Mouse (Mus musculus) hindbrain, embryonic 15.5 days (tissue): ENCODE results near the gene Fgfr2. TPM values are rescaled to one million over a fixed set of nuclear protein-coding genes. Genes with fewer than 3 reads are reported as not detected.

ENCODE experiments used
- ATAC-seq: fragments of 200-750 bp; cut with Nextera tagmentation; 2 replicates; pipeline ENCODE4 v1.8.0; 2017; ENCODE audit warnings: low read depth, moderate number of reproducible peaks, moderate TSS enrichment; ENCODE audit not compliant: low FRiP score
- H3K27ac ChIP-seq: fragments of 300-500 bp; sonication (generic); replicated peaks from 2 replicates; pipeline ENCODE4 v1.5.1; 2015; ENCODE audit warnings: mild to moderate bottlenecking, inconsistent platforms
- H3K27me3 ChIP-seq: fragments of 300-500 bp; sonication (generic); 2 replicates; pipeline ENCODE4 v1.6.1; 2015; ENCODE audit warnings: control low read depth, inconsistent platforms
- H3K36me3 ChIP-seq: fragments of 300-500 bp; sonication (generic); 2 replicates; pipeline ENCODE4 v1.6.1; 2015; ENCODE audit warnings: control low read depth, inconsistent platforms
- H3K4me1 ChIP-seq: fragments of 300-500 bp; sonication (generic); replicated peaks from 2 replicates; pipeline ENCODE4 v1.6.1; 2015; ENCODE audit warnings: control low read depth, inconsistent platforms
- H3K4me2 ChIP-seq: fragments of 300-500 bp; sonication (generic); 2 replicates; pipeline ENCODE4 v1.6.1; 2015; ENCODE audit warnings: moderate library complexity, mild to moderate bottlenecking, inconsistent platforms
- H3K4me3 ChIP-seq: fragments of 300-500 bp; sonication (generic); 2 replicates; pipeline ENCODE4 v1.5.1; 2015; ENCODE audit warnings: mild to moderate bottlenecking, inconsistent platforms
- H3K9ac ChIP-seq: fragments of 300-500 bp; sonication (generic); 2 replicates; pipeline ENCODE4 v1.6.1; 2015; ENCODE audit warnings: inconsistent platforms
- H3K9me3 ChIP-seq: fragments of 300-500 bp; sonication (generic); 2 replicates; pipeline ENCODE4 v1.6.1; 2016; ENCODE audit warnings: control low read depth, inconsistent platforms
- WGBS: fragments of 180-500 bp; shearing (Covaris S2); methylation state at CpG from one replicate; pipeline ENCODE4 v1.1.7; 2015; 5-methylcytosine and 5-hydroxymethylcytosine counted together
- polyA plus RNA-seq: library from polyadenylated mRNA; unstranded; fragments of >200 nt; fragmentation: Nextera tagmentation; extraction: Ambion mirVana; gene quantifications from 2 replicates; pipeline ENCODE4 v1.2.1, GENCODE M21; 2015

Fgfr2 gene
- polyA plus RNA-seq, 1 experiment from 2014 or later, result 28.5 TPM

GRCm38 (mm10) chr7:130307036-130307435 is 2816.1 kb downstream of the Fgfr2 start:
- 89% methylated on average over 3 of the region's 3 CpGs for WGBS
- H3K36me3 ChIP-seq, result no peaks in the 10 kb centered on the region
- no peak overlapping the region for H3K4me3 ChIP-seq
- no peak for ATAC-seq
- no peak overlapping the region for H3K4me2 ChIP-seq
- no peak overlapping the region for H3K27ac ChIP-seq
- H3K4me1 ChIP-seq, result no peaks in the 10 kb centered on the region
- H3K9ac ChIP-seq, result no peak overlapping the region
- H3K9me3 ChIP-seq, result no peaks in the 10 kb centered on the region
- H3K27me3 ChIP-seq, result no peaks in the 10 kb centered on the region

GRCm38 (mm10) chr7:130304642-130305041 is 2818.5 kb downstream of the Fgfr2 start:
- H3K36me3 ChIP-seq, result no peaks in the 10 kb centered on the region
- H3K4me3 ChIP-seq, result no peak overlapping the region
- H3K27ac ChIP-seq, result no peak overlapping the region
- H3K4me1 ChIP-seq, result no peaks in the 10 kb centered on the region
- no peak overlapping the region for H3K9ac ChIP-seq
- no peaks in the 10 kb centered on the region for H3K9me3 ChIP-seq
- no peak for ATAC-seq
- 100% methylated on average over 1 of the region's 1 CpGs for WGBS
- no peaks in the 10 kb centered on the region for H3K27me3 ChIP-seq
- no peak overlapping the region for H3K4me2 ChIP-seq

- 65% methylated on average over 8 of the region's 8 CpGs for WGBS
- Histone ChIP-seq H3K4me2 (no peak overlapping the region), H3K4me3 (no peak overlapping the region), H3K9me3 (no peaks in the 10 kb centered on the region), H3K36me3 (no peaks in the 10 kb centered on the region), H3K4me1 (no peaks in the 10 kb centered on the region), H3K27ac (no peak overlapping the region), H3K9ac (no peak overlapping the region), H3K27me3 (no peaks in the 10 kb centered on the region)
- no peak for ATAC-seq
Observed at GRCm38 (mm10) chr7:130303464-130303863, 2819.7 kb downstream of the Fgfr2 start.

GRCm38 (mm10) chr7:130300606-130301005 is 2822.5 kb downstream of the Fgfr2 start:
- Histone ChIP-seq H3K4me2 (no peak overlapping the region), H3K4me3 (no peak overlapping the region), H3K9ac (no peak overlapping the region), H3K27me3 (no peaks in the 10 kb centered on the region), H3K4me1 (no peaks in the 10 kb centered on the region), H3K27ac (no peak overlapping the region), H3K36me3 (no peaks in the 10 kb centered on the region), H3K9me3 (no peaks in the 10 kb centered on the region)
- no peak for ATAC-seq
- WGBS, result 92% methylated on average over 3 of the region's 3 CpGs

GRCm38 (mm10) chr7:130298926-130299594 is 2824.1 kb downstream of the Fgfr2 start:
- Histone ChIP-seq H3K36me3 (no peaks in the 10 kb centered on the region), H3K4me1 (no peaks in the 10 kb centered on the region), H3K27me3 (no peaks in the 10 kb centered on the region), H3K9ac (no peak overlapping the region), H3K4me3 (no peak overlapping the region), H3K9me3 (no peaks in the 10 kb centered on the region), H3K27ac (no peak overlapping the region), H3K4me2 (no peak overlapping the region)
- ATAC-seq, result no peak
- 75% methylated on average over 3 of the region's 3 CpGs for WGBS

GRCm38 (mm10) chr7:130291179-130291578 is 2832.0 kb downstream of the Fgfr2 start:
- Histone ChIP-seq H3K4me2 (no peak overlapping the region), H3K27ac (no peak overlapping the region), H3K4me1 (peaks cover 16% of the 10 kb centered on the region), H3K9me3 (no peaks in the 10 kb centered on the region), H3K27me3 (no peaks in the 10 kb centered on the region), H3K9ac (no peak overlapping the region), H3K36me3 (no peaks in the 10 kb centered on the region), H3K4me3 (no peak overlapping the region)
- ATAC-seq, result no peak
- 75% methylated on average over 6 of the region's 6 CpGs for WGBS

GRCm38 (mm10) chr7:130289428-130289790 is 2833.7 kb downstream of the Fgfr2 start:
- ATAC-seq, result no peak
- no peaks in the 10 kb centered on the region for H3K9me3 ChIP-seq
- no peaks in the 10 kb centered on the region for H3K36me3 ChIP-seq

GRCm38 (mm10) chr7:130288719-130289427 is 2834.3 kb downstream of the Fgfr2 start:
- H3K27me3 ChIP-seq, result no peaks in the 10 kb centered on the region
- no peaks in the 10 kb centered on the region for H3K9me3 ChIP-seq
- H3K9ac ChIP-seq, result no peak overlapping the region
- peak overlapping the region; percentile 25 for H3K4me2 ChIP-seq
- 52% methylated on average over 11 of the region's 11 CpGs for WGBS
- no peak for ATAC-seq
- no peak overlapping the region for H3K27ac ChIP-seq
- no peaks in the 10 kb centered on the region for H3K36me3 ChIP-seq
- H3K4me3 ChIP-seq, result no peak overlapping the region
- H3K4me1 ChIP-seq, result peaks cover 16% of the 10 kb centered on the region

More at GRCm38 (mm10) chr7:130289428-130289790, 2833.7 kb downstream of the Fgfr2 start:
- Histone ChIP-seq H3K27ac (no peak overlapping the region), H3K4me2 (peak overlapping the region; percentile 25), H3K27me3 (no peaks in the 10 kb centered on the region), H3K4me3 (no peak overlapping the region), H3K4me1 (peaks cover 16% of the 10 kb centered on the region), H3K9ac (no peak overlapping the region)
- WGBS, result 25% methylated on average over 9 of the region's 9 CpGs

GRCm38 (mm10) chr7:130288248-130288647 is 2834.9 kb downstream of the Fgfr2 start:
- Histone ChIP-seq H3K4me1 (peaks cover 16% of the 10 kb centered on the region), H3K9me3 (no peaks in the 10 kb centered on the region), H3K27ac (no peak overlapping the region), H3K36me3 (no peaks in the 10 kb centered on the region), H3K4me2 (no peak overlapping the region), H3K9ac (no peak overlapping the region), H3K27me3 (no peaks in the 10 kb centered on the region), H3K4me3 (no peak overlapping the region)
- ATAC-seq, result no peak
- 69% methylated on average over 7 of the region's 7 CpGs for WGBS

- Histone ChIP-seq H3K27ac (no peak overlapping the region), H3K4me2 (no peak overlapping the region), H3K4me1 (peaks cover 11% of the 10 kb centered on the region; the same call in 1 of the 2 replicates), H3K36me3 (no peaks in the 10 kb centered on the region), H3K9ac (no peak overlapping the region), H3K9me3 (no peaks in the 10 kb centered on the region), H3K27me3 (0 out of 2 replicates have a peak, but pooled peaks cover 5% of the 10 kb centered on the region), H3K4me3 (no peak overlapping the region)
- 0 out of 2 replicates have a peak, but pooled peaks have one; percentile 27 for ATAC-seq
- 48% methylated on average over 19 of the region's 19 CpGs for WGBS
Observed at GRCm38 (mm10) chr7:130278738-130279705, 2844.1 kb downstream of the Fgfr2 start.

- Histone ChIP-seq H3K4me3 (no peak overlapping the region), H3K27me3 (0 out of 2 replicates have a peak, but pooled peaks cover 5% of the 10 kb centered on the region), H3K4me1 (peaks cover 11% of the 10 kb centered on the region; the same call in 1 of the 2 replicates), H3K36me3 (no peaks in the 10 kb centered on the region), H3K27ac (no peak overlapping the region), H3K9ac (no peak overlapping the region), H3K9me3 (no peaks in the 10 kb centered on the region), H3K4me2 (no peak overlapping the region)
- WGBS, result 35% methylated on average over 11 of the region's 11 CpGs
- ATAC-seq, result no peak; the same call in 1 of the 2 replicates
Observed at GRCm38 (mm10) chr7:130278000-130278737, 2845.0 kb downstream of the Fgfr2 start.
